Mouse (Mus musculus) lung, postnatal 0 days (tissue): Measurements from ENCODE around the gene Tprkb. TPM values are rescaled to one million over a fixed set of nuclear protein-coding genes. Genes with fewer than 3 reads are reported as not detected.
"Not testable (repeated sequence)": the region's sequence is repeated elsewhere in the genome, so short reads cannot be mapped to it uniquely, and the experiment has no call there.

Experiments used
- ATAC-seq: fragments of 200-750 bp; cut with Nextera tagmentation; 2 replicates; pipeline ENCODE4 v1.8.0; 2017; ENCODE audit warnings: moderate library complexity
- DNase-seq: peaks from one replicate; pipeline ENCODE4 v3.0.0-alpha.2; 2016; ENCODE audit warnings: low spot score
- H3K27ac ChIP-seq: fragments of 300-500 bp; sonication (generic); 2 replicates; pipeline ENCODE4 v1.5.1; 2014; ENCODE audit warnings: antibody characterized with exemption, mild to moderate bottlenecking, low read length, mixed read lengths
- H3K27me3 ChIP-seq: fragments of 300-500 bp; sonication (generic); replicated peaks from 2 replicates; pipeline ENCODE4 v1.6.1; 2014; ENCODE audit warnings: low read length, mixed read lengths; ENCODE audit not compliant: insufficient read depth
- H3K36me3 ChIP-seq: fragments of 300-500 bp; sonication (generic); 2 replicates; pipeline ENCODE4 v1.6.1; 2014; ENCODE audit warnings: low read length, mixed read lengths; ENCODE audit not compliant: insufficient read depth
- H3K4me1 ChIP-seq: fragments of 300-500 bp; sonication (generic); 2 replicates; pipeline ENCODE4 v1.6.1; 2014; ENCODE audit warnings: antibody characterized with exemption, low read depth, low read length, mixed read lengths; ENCODE audit not compliant: insufficient read depth
- H3K4me2 ChIP-seq: fragments of 300-500 bp; sonication (generic); replicated peaks from 2 replicates; pipeline ENCODE4 v1.6.1; 2014; ENCODE audit warnings: low read depth, mild to moderate bottlenecking, low read length, moderate library complexity, mixed read lengths
- H3K4me3 ChIP-seq: fragments of 300-500 bp; sonication (generic); 2 replicates; pipeline ENCODE4 v1.5.1; 2014; ENCODE audit warnings: low read depth, low read length
- H3K9ac ChIP-seq: fragments of 300-500 bp; sonication (generic); replicated peaks from 2 replicates; pipeline ENCODE4 v1.6.1; 2014; ENCODE audit warnings: low read depth, mild to moderate bottlenecking
- H3K9me3 ChIP-seq: fragments of 300-500 bp; sonication (generic); 2 replicates; pipeline ENCODE4 v1.6.1; 2016; ENCODE audit warnings: low read length, mixed read lengths
- CTCF ChIP-seq: IDR thresholded peaks from 2 replicates; pipeline ENCODE4 v1.5.1; 2016; ENCODE audit warnings: antibody characterized with exemption, mild to moderate bottlenecking
- EP300 ChIP-seq: IDR thresholded peaks from 2 replicates; pipeline ENCODE4 v1.6.1; 2016; ENCODE audit warnings: antibody characterized with exemption, mild to moderate bottlenecking, control low read depth
- WGBS: fragments of 180-500 bp; shearing (Covaris S2); extraction: QIAGEN DNeasy Blood & Tissue Kit; methylation state at CpG from one replicate; pipeline ENCODE4 v1.1.7; 2014; 5-methylcytosine and 5-hydroxymethylcytosine counted together
- polyA plus RNA-seq: library from polyadenylated mRNA; unstranded; fragments of >200 nt; fragmentation: Nextera tagmentation; extraction: Ambion mirVana; gene quantifications from 2 replicates; pipeline ENCODE4 v1.2.1, GENCODE M21; 2015

Gene Tprkb
- polyA plus RNA-seq, 1 experiment from 2014 or later: 23.8 TPM

DNA sequence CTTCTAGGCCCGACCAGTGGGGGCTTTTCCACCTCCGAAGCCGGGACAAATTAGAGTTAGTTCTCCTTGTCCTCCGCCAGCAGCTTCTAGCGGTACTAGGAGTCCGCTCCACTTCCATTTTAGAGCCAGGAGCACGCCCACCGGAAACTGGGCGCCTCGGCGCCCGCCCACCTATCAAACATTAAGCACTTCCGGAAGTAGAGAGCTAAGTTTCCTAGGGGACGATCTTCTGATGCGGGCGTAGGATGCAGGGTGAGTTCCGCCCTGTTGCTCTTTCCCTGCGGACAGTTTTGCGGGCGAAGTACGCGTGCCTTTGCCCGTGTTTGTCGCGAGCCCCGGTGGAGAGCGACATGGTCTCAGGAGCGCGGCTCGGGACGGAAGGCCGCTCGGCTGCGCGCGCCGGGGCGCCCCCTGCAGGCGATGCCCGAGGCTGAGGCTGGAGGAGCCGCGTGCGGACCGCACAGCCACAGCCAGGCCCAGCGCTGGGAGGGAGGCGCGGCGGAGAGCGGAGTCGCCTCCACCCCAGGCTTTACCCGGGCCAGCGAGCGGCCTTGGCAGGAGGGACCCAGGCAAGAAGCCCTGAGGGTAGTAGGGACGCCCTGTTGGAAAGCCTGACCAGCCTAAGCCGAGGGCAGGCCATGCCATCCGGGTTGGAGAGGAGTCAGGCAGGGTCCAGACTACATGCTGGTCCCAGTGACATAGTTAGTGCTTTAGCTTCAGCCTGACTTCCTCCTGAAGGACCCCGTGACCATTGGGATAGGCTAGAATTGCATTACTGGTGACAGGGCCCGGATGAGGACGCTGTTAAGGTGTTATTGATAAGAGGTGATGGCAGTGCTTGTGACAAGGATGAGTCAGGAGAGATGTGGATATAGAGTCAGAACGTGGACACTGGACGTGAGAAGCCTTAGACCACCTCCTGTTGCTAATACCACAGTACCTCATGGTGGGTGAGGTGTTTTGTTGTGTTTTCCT is 4.2 kb downstream of the Tprkb start, which contains the start of gene Nat8f1:
Nat8f1 (minus strand) TSS at position 149 of the 975 bp plus-strand sequence.
- DNase-seq (peak; percentile 95), ATAC-seq (peak; percentile 96)
- H3K36me3 ChIP-seq, H3K4me1 ChIP-seq, H3K9me3 ChIP-seq, H3K27me3 ChIP-seq: not testable (repeated sequence)
- Histone ChIP-seq H3K27ac (peak within 1 kb of the TSS; percentile 87), H3K4me3 (peak within 1 kb of the TSS; percentile 64), H3K4me2 (peak within 1 kb of the TSS; percentile 88), H3K9ac (peak within 1 kb of the TSS; percentile 64)
- TF ChIP-seq EP300 (0 out of 2 replicates have a peak, but pooled peaks have one; percentile 23), CTCF (peak; percentile 75)
- under 1% methylated on average over 50 of the region's 61 CpGs for WGBS

DNA sequence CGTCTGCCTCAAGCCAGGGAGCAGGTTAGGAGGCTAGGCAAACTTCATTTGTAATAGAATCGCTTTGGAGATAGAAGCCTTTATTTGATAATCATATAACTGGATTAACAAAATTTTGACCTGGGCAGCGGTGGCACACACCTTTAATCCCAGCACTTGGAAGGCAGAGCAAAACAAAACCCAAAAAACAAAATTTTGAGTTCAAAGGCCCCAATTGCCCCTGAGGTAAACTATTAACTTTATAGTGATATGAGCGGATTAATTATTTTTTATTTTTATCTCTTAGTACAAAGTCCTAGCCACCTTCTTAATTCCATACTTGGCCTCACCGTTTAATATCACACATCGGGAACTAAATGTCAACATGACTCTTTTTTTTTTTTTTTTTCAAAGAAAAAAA is 4.9 kb downstream of the Tprkb start:
- H3K9ac ChIP-seq: peak overlapping the region; percentile 64
- DNase-seq (no peak), ATAC-seq (no peak)
- no peak for TF ChIP-seq EP300
- TF ChIP-seq CTCF: no peak
- H3K4me3 ChIP-seq: peak overlapping the region; percentile 64; the same call in 1 of the 2 replicates
- no peaks in the 10 kb centered on the region for H3K27me3 ChIP-seq
- 76% methylated on average over 6 of the region's 6 CpGs for WGBS
- H3K4me2 ChIP-seq: peak overlapping the region; percentile 88
- H3K4me1 ChIP-seq: peaks cover 4% of the 10 kb centered on the region; the same call in 1 of the 2 replicates
- H3K36me3 ChIP-seq: no peaks in the 10 kb centered on the region
- H3K9me3 ChIP-seq: no peaks in the 10 kb centered on the region
- peak overlapping the region; percentile 87; the same call in 1 of the 2 replicates for H3K27ac ChIP-seq

DNA sequence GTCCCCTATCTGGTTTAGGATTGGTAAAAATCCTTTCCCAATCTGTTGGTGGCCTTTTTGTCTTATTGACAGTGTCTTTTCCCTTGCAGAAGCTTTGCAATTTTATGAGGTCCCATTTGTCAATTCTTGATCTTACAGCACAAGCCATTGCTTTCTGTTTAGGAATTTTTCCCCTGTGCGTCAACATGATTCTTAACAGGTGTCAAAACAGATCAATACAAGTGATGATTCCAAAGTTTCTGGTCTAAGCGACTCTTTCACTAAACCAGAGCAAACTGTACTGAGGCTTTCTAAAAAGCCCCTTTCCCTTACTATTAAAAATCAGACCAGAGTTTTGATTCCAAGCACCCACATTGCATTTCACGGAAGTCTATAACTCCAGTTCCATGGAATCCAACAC is 6.7 kb downstream of the Tprkb start:
- 94% methylated on average over 3 of the region's 3 CpGs for WGBS
- not testable (repeated sequence) for H3K9ac ChIP-seq, H3K4me3 ChIP-seq, H3K36me3 ChIP-seq, H3K4me2 ChIP-seq, H3K27ac ChIP-seq, DNase-seq, ATAC-seq, H3K9me3 ChIP-seq, H3K27me3 ChIP-seq, H3K4me1 ChIP-seq

DNA sequence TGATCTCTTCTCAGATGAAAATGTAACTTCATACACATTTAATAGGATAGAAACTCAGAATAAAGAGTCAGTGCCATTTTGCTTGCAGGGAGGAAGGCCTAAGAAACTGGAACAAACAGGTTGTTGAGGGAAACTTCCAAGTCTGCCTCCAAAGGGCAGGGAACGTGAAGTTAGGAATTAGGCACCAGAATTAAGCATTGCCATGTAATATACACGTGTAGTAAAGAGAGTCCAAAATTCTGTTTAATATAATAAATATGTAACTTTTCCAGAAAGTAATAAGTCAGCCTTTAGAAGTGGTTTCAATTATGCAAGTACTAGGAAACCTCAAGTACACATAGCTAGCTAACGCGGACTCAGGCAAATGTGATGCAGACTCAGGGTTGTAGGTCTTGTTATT is 7.7 kb downstream of the Tprkb start:
- no peak overlapping the region for H3K9ac ChIP-seq
- 73% methylated on average over 4 of the region's 4 CpGs for WGBS

DNA sequence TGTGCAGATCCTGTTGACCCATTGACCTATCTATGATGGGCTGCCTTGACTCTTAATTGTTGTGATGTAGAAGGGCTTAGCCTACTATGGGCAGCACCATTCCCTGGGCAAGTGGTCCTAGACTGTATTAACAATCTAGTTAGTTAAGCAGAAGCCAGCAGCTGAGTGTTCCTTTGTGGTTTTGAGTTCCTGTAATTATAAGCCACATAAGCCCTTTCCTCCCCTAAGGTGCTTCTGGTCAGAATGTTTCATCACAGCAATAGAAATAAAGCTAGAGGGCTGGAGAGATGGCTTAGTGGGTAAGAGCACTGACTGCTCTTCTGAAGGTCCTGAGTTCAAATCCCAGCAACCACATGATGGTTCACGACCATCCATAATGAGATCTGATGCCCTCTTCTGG is 12.0 kb downstream of the Tprkb start:
- H3K4me2 ChIP-seq: no peak overlapping the region
- no peaks in the 10 kb centered on the region for H3K9me3 ChIP-seq
- H3K27ac ChIP-seq: no peak overlapping the region
- no peak for DNase-seq
- WGBS: 90% methylated on average over 1 of the region's 1 CpGs
- H3K4me3 ChIP-seq: no peak overlapping the region
- no peaks in the 10 kb centered on the region for H3K27me3 ChIP-seq
- ATAC-seq: no peak
- TF ChIP-seq CTCF (no peak), EP300 (no peak)
- no peaks in the 10 kb centered on the region for H3K4me1 ChIP-seq
- H3K36me3 ChIP-seq: peaks cover 10% of the 10 kb centered on the region; the same call in 1 of the 2 replicates
- no peak overlapping the region for H3K9ac ChIP-seq

More for the DNA sequence above, 7.7 kb downstream of the Tprkb start:
- H3K4me3 ChIP-seq: no peak overlapping the region
- DNase-seq (no peak), ATAC-seq (no peak)
- no peaks in the 10 kb centered on the region for H3K27me3 ChIP-seq
- peaks cover 4% of the 10 kb centered on the region; the same call in 1 of the 2 replicates for H3K4me1 ChIP-seq
- no peaks in the 10 kb centered on the region for H3K36me3 ChIP-seq
- no peaks in the 10 kb centered on the region for H3K9me3 ChIP-seq
- H3K27ac ChIP-seq: no peak overlapping the region
- H3K4me2 ChIP-seq: no peak overlapping the region
- no peak for TF ChIP-seq CTCF
- no peak for TF ChIP-seq EP300

DNA sequence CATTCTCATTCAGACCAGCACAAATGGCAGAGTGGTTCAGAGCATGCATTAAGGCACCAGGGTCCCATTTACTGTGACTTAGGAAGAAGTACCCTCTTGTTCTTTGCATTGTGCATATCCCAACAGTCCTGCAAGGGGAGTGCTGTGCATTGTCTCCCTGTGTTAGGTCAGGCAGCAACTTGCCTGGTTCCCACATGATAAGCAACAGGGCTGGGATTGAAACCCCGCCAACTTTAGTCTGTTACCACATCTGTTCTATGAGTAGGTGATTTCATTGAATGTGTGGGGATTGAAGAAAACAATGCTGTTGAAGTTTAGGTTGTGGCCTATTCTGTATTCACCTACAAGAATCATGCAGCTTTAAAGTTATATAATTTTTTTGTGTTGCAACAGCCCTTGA is 15.0 kb downstream of the Tprkb start:
- Histone ChIP-seq H3K27ac (no peak overlapping the region), H3K9ac (no peak overlapping the region), H3K27me3 (no peaks in the 10 kb centered on the region), H3K9me3 (no peaks in the 10 kb centered on the region), H3K4me1 (no peaks in the 10 kb centered on the region), H3K4me2 (no peak overlapping the region), H3K36me3 (peaks cover 12% of the 10 kb centered on the region; the same call in 1 of the 2 replicates), H3K4me3 (no peak overlapping the region)
- no peak for TF ChIP-seq CTCF
- no peak for TF ChIP-seq EP300
- no peak for ATAC-seq
- no peak for DNase-seq
- WGBS: 93% methylated on average over 1 of the region's 1 CpGs
